Mouse (Mus musculus): Measurements from ENCODE around the gene Cog2. TPM values are rescaled to one million over a fixed set of nuclear protein-coding genes. Genes with fewer than 3 reads are reported as not detected.

Gene Cog2
- polyA plus RNA-seq, 1 experiment from 2014 or later, result 36.9 TPM

GRCm38 (mm10) chr8:124530076-124530475 lies 9.5 kb downstream of the Cog2 start:
- Histone ChIP-seq H3K36me3 (ENCODE audit: control insufficient read depth, insufficient read depth, low read length) (peaks cover 53% of the 10 kb centered on the region), H3K9ac (replicated peaks; ENCODE audit: low read depth, low read length) (no peak overlapping the region), H3K27me3 (ENCODE audit: control insufficient read depth, insufficient read depth, low read length) (no peaks in the 10 kb centered on the region), H3K4me2 (replicated peaks; ENCODE audit: low read depth, low read length) (no peak overlapping the region), H3K27ac (ENCODE audit: low read length) (no peak overlapping the region), H3K9me3 (ENCODE audit: control insufficient read depth, low read depth, low read length) (no peaks in the 10 kb centered on the region), H3K4me1 (ENCODE audit: control insufficient read depth, insufficient read depth, low read length) (no peaks in the 10 kb centered on the region), H3K4me3 (ENCODE audit: low read depth, low read length) (no peak overlapping the region)
- no peak for ATAC-seq (ENCODE audit: insufficient number of reproducible peaks, insufficient read depth, low FRiP score, low read depth)
- WGBS, result 88% methylated on average over 14 of the region's 14 CpGs

GRCm38 (mm10) chr8:124530556-124530955 lies 10.0 kb downstream of the Cog2 start:
- Histone ChIP-seq H3K27me3 (ENCODE audit: control insufficient read depth, insufficient read depth, low read length) (no peaks in the 10 kb centered on the region), H3K27ac (ENCODE audit: low read length) (no peak overlapping the region), H3K4me1 (ENCODE audit: control insufficient read depth, insufficient read depth, low read length) (no peaks in the 10 kb centered on the region), H3K36me3 (ENCODE audit: control insufficient read depth, insufficient read depth, low read length) (peaks cover 55% of the 10 kb centered on the region), H3K9ac (replicated peaks; ENCODE audit: low read depth, low read length) (no peak overlapping the region), H3K4me3 (ENCODE audit: low read depth, low read length) (no peak overlapping the region), H3K9me3 (ENCODE audit: control insufficient read depth, low read depth, low read length) (no peaks in the 10 kb centered on the region), H3K4me2 (replicated peaks; ENCODE audit: low read depth, low read length) (no peak overlapping the region)
- ATAC-seq (ENCODE audit: insufficient number of reproducible peaks, insufficient read depth, low FRiP score, low read depth), result no peak
- 96% methylated on average over 7 of the region's 7 CpGs for WGBS

GRCm38 (mm10) chr8:124530996-124531395 lies 10.4 kb downstream of the Cog2 start:
- H3K4me1 ChIP-seq (ENCODE audit: control insufficient read depth, insufficient read depth, low read length), result no peaks in the 10 kb centered on the region
- no peak overlapping the region for H3K27ac ChIP-seq (ENCODE audit: low read length)
- H3K9me3 ChIP-seq (ENCODE audit: control insufficient read depth, low read depth, low read length), result no peaks in the 10 kb centered on the region
- H3K9ac ChIP-seq (replicated peaks; ENCODE audit: low read depth, low read length), result no peak overlapping the region
- ATAC-seq (ENCODE audit: insufficient number of reproducible peaks, insufficient read depth, low FRiP score, low read depth), result no peak
- no peak overlapping the region for H3K4me3 ChIP-seq (ENCODE audit: low read depth, low read length)
- 89% methylated on average over 4 of the region's 4 CpGs for WGBS
- peaks cover 55% of the 10 kb centered on the region for H3K36me3 ChIP-seq (ENCODE audit: control insufficient read depth, insufficient read depth, low read length)
- no peak overlapping the region for H3K4me2 ChIP-seq (replicated peaks; ENCODE audit: low read depth, low read length)
- H3K27me3 ChIP-seq (ENCODE audit: control insufficient read depth, insufficient read depth, low read length), result no peaks in the 10 kb centered on the region

- H3K4me2 ChIP-seq (replicated peaks; ENCODE audit: low read depth, low read length), result no peak overlapping the region
- 91% methylated on average over 3 of the region's 3 CpGs for WGBS
- no peak overlapping the region for H3K27ac ChIP-seq (ENCODE audit: low read length)
- no peaks in the 10 kb centered on the region for H3K27me3 ChIP-seq (ENCODE audit: control insufficient read depth, insufficient read depth, low read length)
- peaks cover 47% of the 10 kb centered on the region for H3K36me3 ChIP-seq (ENCODE audit: control insufficient read depth, insufficient read depth, low read length)
- H3K4me1 ChIP-seq (ENCODE audit: control insufficient read depth, insufficient read depth, low read length), result no peaks in the 10 kb centered on the region
- no peaks in the 10 kb centered on the region for H3K9me3 ChIP-seq (ENCODE audit: control insufficient read depth, low read depth, low read length)
- H3K9ac ChIP-seq (replicated peaks; ENCODE audit: low read depth, low read length), result no peak overlapping the region
- ATAC-seq (ENCODE audit: insufficient number of reproducible peaks, insufficient read depth, low FRiP score, low read depth), result no peak
- no peak overlapping the region for H3K4me3 ChIP-seq (ENCODE audit: low read depth, low read length)
Observed at GRCm38 (mm10) chr8:124532626-124533025, 12.1 kb downstream of the Cog2 start.

GRCm38 (mm10) chr8:124535451-124535850 lies 14.9 kb downstream of the Cog2 start:
- 78% methylated on average over 5 of the region's 5 CpGs for WGBS
- H3K36me3 ChIP-seq (ENCODE audit: control insufficient read depth, insufficient read depth, low read length), result peaks cover 57% of the 10 kb centered on the region

DNA sequence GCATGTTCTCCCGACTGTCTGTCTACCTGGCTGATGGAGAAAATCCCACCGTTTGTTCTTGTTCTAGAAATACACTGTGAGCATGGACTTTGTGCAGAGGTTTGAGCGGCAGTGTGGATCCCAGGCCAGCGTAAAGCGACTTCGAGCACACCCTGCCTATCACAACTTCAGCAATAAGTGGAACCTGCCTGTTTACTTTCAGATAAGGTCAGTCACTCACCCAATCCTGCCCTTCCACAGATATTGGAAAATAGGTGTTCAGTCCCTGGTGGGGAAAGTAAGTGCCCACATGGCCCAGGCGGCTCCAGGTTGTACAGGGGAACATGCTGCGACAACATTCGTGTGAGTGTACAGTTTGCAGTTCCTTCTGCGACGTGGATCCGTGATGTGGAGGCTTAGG lies 20.3 kb downstream of the Cog2 start:
- Histone ChIP-seq H3K4me1 (ENCODE audit: control insufficient read depth, insufficient read depth, low read length) (no peaks in the 10 kb centered on the region), H3K27me3 (ENCODE audit: control insufficient read depth, insufficient read depth, low read length) (no peaks in the 10 kb centered on the region), H3K4me2 (replicated peaks; ENCODE audit: low read depth, low read length) (no peak overlapping the region), H3K9ac (replicated peaks; ENCODE audit: low read depth, low read length) (no peak overlapping the region), H3K27ac (ENCODE audit: low read length) (no peak overlapping the region), H3K9me3 (ENCODE audit: control insufficient read depth, low read depth, low read length) (no peaks in the 10 kb centered on the region), H3K4me3 (ENCODE audit: low read depth, low read length) (no peak overlapping the region), H3K36me3 (ENCODE audit: control insufficient read depth, insufficient read depth, low read length) (peaks cover 73% of the 10 kb centered on the region)
- 81% methylated on average over 12 of the region's 12 CpGs for WGBS
- ATAC-seq (ENCODE audit: insufficient number of reproducible peaks, insufficient read depth, low FRiP score, low read depth), result peak; percentile 74

More at GRCm38 (mm10) chr8:124535451-124535850, 14.9 kb downstream of the Cog2 start:
- H3K4me2 ChIP-seq (replicated peaks; ENCODE audit: low read depth, low read length), result no peak overlapping the region
- H3K4me1 ChIP-seq (ENCODE audit: control insufficient read depth, insufficient read depth, low read length), result no peaks in the 10 kb centered on the region
- H3K27me3 ChIP-seq (ENCODE audit: control insufficient read depth, insufficient read depth, low read length), result no peaks in the 10 kb centered on the region
- H3K9ac ChIP-seq (replicated peaks; ENCODE audit: low read depth, low read length), result no peak overlapping the region
- H3K4me3 ChIP-seq (ENCODE audit: low read depth, low read length), result no peak overlapping the region
- no peaks in the 10 kb centered on the region for H3K9me3 ChIP-seq (ENCODE audit: control insufficient read depth, low read depth, low read length)
- no peak for ATAC-seq (ENCODE audit: insufficient number of reproducible peaks, insufficient read depth, low FRiP score, low read depth)
- H3K27ac ChIP-seq (ENCODE audit: low read length), result no peak overlapping the region

DNA sequence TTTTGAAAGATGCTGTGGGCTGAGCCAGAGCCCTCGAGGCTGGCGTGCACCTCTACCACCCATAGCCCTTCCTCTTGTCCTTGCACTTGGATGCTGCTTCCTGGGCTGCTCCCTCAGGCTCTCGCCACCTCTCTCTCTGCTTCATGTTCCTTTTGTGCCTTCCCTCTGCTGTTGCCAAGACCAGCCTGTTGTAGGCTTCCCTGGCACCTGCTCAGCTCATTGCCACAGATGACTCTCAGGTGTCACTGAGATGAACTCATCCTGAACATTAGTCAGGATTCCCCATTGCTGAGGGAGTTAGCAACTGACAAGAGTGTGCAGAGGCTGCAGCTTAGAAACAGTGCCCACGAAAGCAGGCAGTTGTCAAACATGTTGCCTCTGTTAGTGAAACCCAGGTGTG lies 21.4 kb downstream of the Cog2 start:
- no peaks in the 10 kb centered on the region for H3K9me3 ChIP-seq (ENCODE audit: control insufficient read depth, low read depth, low read length)
- H3K4me3 ChIP-seq (ENCODE audit: low read depth, low read length), result no peak overlapping the region
- H3K4me2 ChIP-seq (replicated peaks; ENCODE audit: low read depth, low read length), result no peak overlapping the region
- H3K36me3 ChIP-seq (ENCODE audit: control insufficient read depth, insufficient read depth, low read length), result peaks cover 72% of the 10 kb centered on the region
- H3K27ac ChIP-seq (ENCODE audit: low read length), result no peak overlapping the region
- 94% methylated on average over 4 of the region's 4 CpGs for WGBS
- no peaks in the 10 kb centered on the region for H3K4me1 ChIP-seq (ENCODE audit: control insufficient read depth, insufficient read depth, low read length)
- ATAC-seq (ENCODE audit: insufficient number of reproducible peaks, insufficient read depth, low FRiP score, low read depth), result no peak
- H3K9ac ChIP-seq (replicated peaks; ENCODE audit: low read depth, low read length), result no peak overlapping the region
- no peaks in the 10 kb centered on the region for H3K27me3 ChIP-seq (ENCODE audit: control insufficient read depth, insufficient read depth, low read length)

- Histone ChIP-seq H3K4me2 (replicated peaks; ENCODE audit: low read depth, low read length) (no peak overlapping the region), H3K27me3 (ENCODE audit: control insufficient read depth, insufficient read depth, low read length) (no peaks in the 10 kb centered on the region), H3K9ac (replicated peaks; ENCODE audit: low read depth, low read length) (no peak overlapping the region), H3K4me1 (ENCODE audit: control insufficient read depth, insufficient read depth, low read length) (no peaks in the 10 kb centered on the region), H3K9me3 (ENCODE audit: control insufficient read depth, low read depth, low read length) (no peaks in the 10 kb centered on the region), H3K36me3 (ENCODE audit: control insufficient read depth, insufficient read depth, low read length) (peaks cover 72% of the 10 kb centered on the region), H3K27ac (ENCODE audit: low read length) (no peak overlapping the region), H3K4me3 (ENCODE audit: low read depth, low read length) (no peak overlapping the region)
- 94% methylated on average over 5 of the region's 5 CpGs for WGBS
- no peak for ATAC-seq (ENCODE audit: insufficient number of reproducible peaks, insufficient read depth, low FRiP score, low read depth)
Observed at GRCm38 (mm10) chr8:124543272-124543671, 22.7 kb downstream of the Cog2 start.

DNA sequence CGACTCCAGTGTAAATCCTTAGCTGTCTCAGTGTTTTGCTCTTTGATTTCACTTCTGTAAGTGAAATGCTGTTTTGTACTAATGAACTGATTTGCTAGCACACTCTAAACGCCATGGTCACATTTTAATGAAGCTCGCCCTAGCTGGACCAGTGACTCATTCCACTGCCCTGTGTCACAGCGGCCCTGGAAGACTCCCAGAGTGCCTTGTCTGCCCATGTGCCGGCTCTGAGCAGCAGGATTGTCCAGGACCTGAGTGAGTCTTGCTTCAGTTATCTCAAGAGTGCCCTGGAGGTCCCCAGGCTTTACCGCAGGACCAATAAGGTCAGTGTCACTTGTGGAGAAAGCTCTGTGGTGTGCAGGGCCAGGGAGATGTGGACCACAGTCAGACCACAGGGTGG lies 25.8 kb downstream of the Cog2 start:
- Histone ChIP-seq H3K4me3 (ENCODE audit: low read depth, low read length) (no peak overlapping the region), H3K27ac (ENCODE audit: low read length) (no peak overlapping the region), H3K9me3 (ENCODE audit: control insufficient read depth, low read depth, low read length) (no peaks in the 10 kb centered on the region), H3K4me2 (replicated peaks; ENCODE audit: low read depth, low read length) (no peak overlapping the region), H3K9ac (replicated peaks; ENCODE audit: low read depth, low read length) (no peak overlapping the region), H3K27me3 (ENCODE audit: control insufficient read depth, insufficient read depth, low read length) (no peaks in the 10 kb centered on the region), H3K36me3 (ENCODE audit: control insufficient read depth, insufficient read depth, low read length) (peaks cover 76% of the 10 kb centered on the region), H3K4me1 (ENCODE audit: control insufficient read depth, insufficient read depth, low read length) (no peaks in the 10 kb centered on the region)
- 87% methylated on average over 6 of the region's 6 CpGs for WGBS
- no peak for ATAC-seq (ENCODE audit: insufficient number of reproducible peaks, insufficient read depth, low FRiP score, low read depth)
